15 mouse cellular contexts compared by ENCODE assay signal in the genomic region with DNA sequence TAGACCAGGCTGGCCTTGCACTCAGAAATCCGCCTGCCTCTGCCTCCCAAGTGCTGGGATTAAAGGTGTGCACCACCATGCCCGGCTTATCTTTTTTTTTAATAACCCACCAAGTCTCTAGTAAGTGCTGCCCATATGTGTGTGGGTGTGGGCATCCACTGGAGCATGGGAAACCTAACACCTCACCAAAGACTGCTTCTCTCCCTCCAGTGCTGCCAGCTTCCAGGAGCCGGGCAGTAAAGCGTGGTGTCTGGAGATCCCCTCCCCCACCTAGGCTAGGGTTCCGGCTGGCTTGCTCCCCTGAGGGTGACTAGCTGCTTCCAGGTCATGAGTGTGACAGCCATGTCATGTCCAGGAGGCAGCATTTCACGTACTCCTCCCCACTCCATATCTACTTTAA.
"Had no signal": no experiment of that assay in that cellular context is flagged by ENCODE, and none has a peak within 500 bp of the region (broad histone marks: within the 10 kb centered on the region; RNA-seq: fewer than 3 reads in every experiment).

No protein-coding gene starts in this region.

- H3K9me3 ChIP-seq: neural tube, embryonic 15.5 days; stomach, embryonic 15.5 days had no signal

- H3K4me3 ChIP-seq: neural tube, embryonic 15.5 days; stomach, embryonic 15.5 days had no signal

- H3K27me3 ChIP-seq: neural tube, embryonic 15.5 days; stomach, embryonic 15.5 days had no signal

- H3K4me1 ChIP-seq: neural tube, embryonic 15.5 days; stomach, embryonic 15.5 days had no signal

- DNase-seq: retina, postnatal 1 day; right cerebral cortex, adult 18-20 months; right cerebral cortex, postnatal 14 days; right cerebral cortex, postnatal 25 days; right cerebral cortex, postnatal 4 days; spleen, adult 18-20 months; thymus, adult 18-20 months; thymus, adult 2 months; thymus, postnatal 14 days; thymus, postnatal 25 days; thymus, postnatal 36 days; thymus, postnatal 4 days had no signal

- H3K9ac ChIP-seq: neural tube, embryonic 15.5 days; stomach, embryonic 15.5 days had no signal

- H3K27ac ChIP-seq: neural tube, embryonic 15.5 days; stomach, embryonic 15.5 days; stomach, postnatal 0 days had no signal

- H3K4me2 ChIP-seq: neural tube, embryonic 15.5 days; stomach, embryonic 15.5 days had no signal
